ENCODE assay signal across 9 mouse cellular contexts in the genomic region with DNA sequence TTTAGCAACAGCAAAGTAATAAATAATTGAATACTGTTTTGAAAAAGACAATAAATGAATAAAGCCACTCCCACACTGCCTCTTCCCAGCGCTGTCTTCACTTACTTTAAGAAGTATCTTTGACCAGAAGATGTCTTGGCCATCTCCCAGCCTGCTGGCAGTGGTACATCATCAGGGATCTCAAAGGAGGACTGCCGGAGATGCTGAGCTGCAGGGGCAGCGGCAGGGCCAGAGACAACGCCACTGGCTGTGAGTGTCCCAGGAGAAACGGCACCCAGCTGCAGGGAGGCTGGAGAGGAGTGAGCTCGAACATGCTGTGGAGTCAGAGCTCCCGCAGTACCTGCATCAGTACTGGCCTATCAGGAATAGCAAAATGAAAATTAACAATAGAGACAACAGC. TPM values are rescaled to one million over a fixed set of nuclear protein-coding genes. Genes with fewer than 3 reads are reported as not detected.
DNase-seq lines count a peak whose midpoint lies in the region; ATAC-seq and TF ChIP-seq lines count a peak whose summit lies in the region.
"Had no signal": no experiment of that assay in that cellular context is flagged by ENCODE, and none has a peak within 500 bp of the region (broad histone marks: within the 10 kb centered on the region; RNA-seq: fewer than 3 reads in every experiment).

No protein-coding gene starts in this region.

- no peak overlapping the region for H3K9ac ChIP-seq in forebrain, postnatal 0 days
- no peak overlapping the region for H3K9ac ChIP-seq in midbrain, embryonic 14.5 days (replicated peaks; ENCODE audit: low read length)
- no peak overlapping the region for H3K9ac ChIP-seq in midbrain, embryonic 13.5 days (replicated peaks)
- no peak overlapping the region for H3K9ac ChIP-seq in neural tube, embryonic 14.5 days (replicated peaks; ENCODE audit: low read depth, low read length)

- no peak for DNase-seq in forebrain, embryonic 10.5 days (ENCODE audit: extremely low spot score, low spot score)
- no peak for DNase-seq in forebrain, postnatal 0 days
- DNase-seq in midbrain, embryonic 14.5 days: no peak
- DNase-seq in heart, postnatal 4 days: peak; percentile 18
- DNase-seq in thymus, adult 18-20 months: no peak
- no peak for DNase-seq in urinary bladder, adult 18-20 months (ENCODE audit: low spot score in 2 of 2)
- DNase-seq: B cell, adult 2 months had no signal

- H3K4me3 ChIP-seq in forebrain, embryonic 10.5 days: peak overlapping the region; percentile 27
- H3K4me3 ChIP-seq in forebrain, postnatal 0 days (ENCODE audit: low read depth, low read length): no peak overlapping the region
- H3K4me3 ChIP-seq in midbrain, embryonic 14.5 days (replicated peaks; ENCODE audit: low read depth, low read length): no peak overlapping the region
- H3K4me3 ChIP-seq in midbrain, embryonic 13.5 days (replicated peaks): no peak overlapping the region
- no peak overlapping the region for H3K4me3 ChIP-seq in neural tube, embryonic 14.5 days (ENCODE audit: low read depth, low read length)

- H3K4me1 ChIP-seq in forebrain, embryonic 10.5 days: peaks cover 48% of the 10 kb centered on the region
- no peaks in the 10 kb centered on the region for H3K4me1 ChIP-seq in forebrain, postnatal 0 days (ENCODE audit: insufficient read depth)
- H3K4me1 ChIP-seq in midbrain, embryonic 14.5 days (ENCODE audit: control insufficient read depth, insufficient read depth, low read length): peaks cover 7% of the 10 kb centered on the region; the same call in 1 of the 2 replicates
- H3K4me1 ChIP-seq in midbrain, embryonic 13.5 days (replicated peaks): peaks cover 28% of the 10 kb centered on the region
- H3K4me1 ChIP-seq in neural tube, embryonic 14.5 days (ENCODE audit: control insufficient read depth, insufficient read depth, low read length): peaks cover 4% of the 10 kb centered on the region; the same call in 1 of the 2 replicates

- no peak for TF ChIP-seq CTCF in forebrain, postnatal 0 days (IDR thresholded peaks at IDR 0.05; ENCODE audit: low read depth)

- no peaks in the 10 kb centered on the region for H3K27me3 ChIP-seq in forebrain, embryonic 10.5 days (ENCODE audit: poor library complexity, severe bottlenecking)
- peaks cover 10% of the 10 kb centered on the region; the same call in 1 of the 2 replicates for H3K27me3 ChIP-seq in forebrain, postnatal 0 days (ENCODE audit: insufficient read depth, low read length)
- H3K27me3 ChIP-seq in midbrain, embryonic 14.5 days (ENCODE audit: control insufficient read depth, insufficient read depth, low read length): 0 out of 2 replicates have a peak, but pooled peaks cover 8% of the 10 kb centered on the region
- H3K27me3 ChIP-seq in midbrain, embryonic 13.5 days: 0 out of 2 replicates have a peak, but pooled peaks cover 5% of the 10 kb centered on the region
- 0 out of 2 replicates have a peak, but pooled peaks cover 2% of the 10 kb centered on the region for H3K27me3 ChIP-seq in neural tube, embryonic 14.5 days (ENCODE audit: control insufficient read depth, insufficient read depth, low read length)

- no peak overlapping the region for H3K4me2 ChIP-seq in forebrain, postnatal 0 days (ENCODE audit: low read depth)
- 0 out of 2 replicates have a peak overlapping the region, but pooled peaks have one; percentile 19 for H3K4me2 ChIP-seq in midbrain, embryonic 14.5 days (ENCODE audit: low read length)
- no peak overlapping the region for H3K4me2 ChIP-seq in midbrain, embryonic 13.5 days (replicated peaks)
- peak overlapping the region; percentile 30; the same call in 1 of the 2 replicates for H3K4me2 ChIP-seq in neural tube, embryonic 14.5 days (ENCODE audit: low read depth, low read length)

- 66% methylated on average over 7 of the region's 7 CpGs for WGBS in forebrain, embryonic 10.5 days
- WGBS in forebrain, postnatal 0 days: 31% methylated on average over 7 of the region's 7 CpGs
- WGBS in midbrain, embryonic 14.5 days: 37% methylated on average over 7 of the region's 7 CpGs
- 45% methylated on average over 7 of the region's 7 CpGs for WGBS in midbrain, embryonic 13.5 days
- WGBS in neural tube, embryonic 14.5 days: 29% methylated on average over 7 of the region's 7 CpGs

- ATAC-seq in forebrain, postnatal 0 days: no peak
- ATAC-seq in midbrain, embryonic 14.5 days (ENCODE audit: low FRiP score, low TSS enrichment): no peak
- no peak for ATAC-seq in midbrain, embryonic 13.5 days
- ATAC-seq in neural tube, embryonic 14.5 days (ENCODE audit: low read depth): no peak

- H3K36me3 ChIP-seq in forebrain, embryonic 10.5 days (replicated peaks): peaks cover 52% of the 10 kb centered on the region
- H3K36me3 ChIP-seq in forebrain, postnatal 0 days (ENCODE audit: insufficient read depth): no peaks in the 10 kb centered on the region
- no peaks in the 10 kb centered on the region for H3K36me3 ChIP-seq in midbrain, embryonic 14.5 days (ENCODE audit: control insufficient read depth, insufficient read depth, low read length)
- no peaks in the 10 kb centered on the region for H3K36me3 ChIP-seq in midbrain, embryonic 13.5 days
- no peaks in the 10 kb centered on the region for H3K36me3 ChIP-seq in neural tube, embryonic 14.5 days (ENCODE audit: control insufficient read depth, insufficient read depth, low read length)

- no peak overlapping the region for H3K27ac ChIP-seq in forebrain, embryonic 10.5 days
- H3K27ac ChIP-seq in forebrain, postnatal 0 days (ENCODE audit: low read depth, low read length): no peak overlapping the region
- H3K27ac ChIP-seq in midbrain, embryonic 14.5 days (replicated peaks; ENCODE audit: low read depth, low read length): no peak overlapping the region
- no peak overlapping the region for H3K27ac ChIP-seq in midbrain, embryonic 13.5 days
- no peak overlapping the region for H3K27ac ChIP-seq in neural tube, embryonic 14.5 days (ENCODE audit: low read depth, low read length)

- no peaks in the 10 kb centered on the region for H3K9me3 ChIP-seq in forebrain, embryonic 10.5 days
- H3K9me3 ChIP-seq in forebrain, postnatal 0 days (ENCODE audit: low read length): no peaks in the 10 kb centered on the region
- H3K9me3 ChIP-seq in midbrain, embryonic 14.5 days (ENCODE audit: control insufficient read depth, low read length): no peaks in the 10 kb centered on the region
- H3K9me3 ChIP-seq in midbrain, embryonic 13.5 days: no peaks in the 10 kb centered on the region
- no peaks in the 10 kb centered on the region for H3K9me3 ChIP-seq in neural tube, embryonic 14.5 days (ENCODE audit: control insufficient read depth, low read length)

RNA-seq across cellular contexts. Expression of a gene that starts 3.0 kb away (rescaled TPM):
- 34.5 and 36.8 TPM in 2 replicates for polyA plus RNA-seq in forebrain, embryonic 10.5 days (2016; fragmentation: Nextera tagmentation; extraction: Ambion mirVana)
- 10.7 and 14.5 TPM in 2 replicates for total RNA-seq in forebrain, postnatal 0 days (2014; rRNA removed)
- polyA plus RNA-seq in forebrain, postnatal 0 days (2015; fragmentation: Nextera tagmentation; extraction: Ambion mirVana): 4.0 and 4.7 TPM in 2 replicates
- 5.9 and 7.8 TPM in 2 replicates for polyA plus RNA-seq in midbrain, embryonic 14.5 days (2014; fragmentation: Nextera tagmentation; extraction: Ambion mirVana)
- polyA plus RNA-seq in midbrain, embryonic 13.5 days (2015; fragmentation: Nextera tagmentation; extraction: Ambion mirVana): 9.9 and 13.1 TPM in 2 replicates
- 10 to 100 TPM; 64.7 to 69.2 TPM for total RNA-seq in heart, postnatal 4 days (2021)
- 4.4 and 8.0 TPM in 2 replicates for polyA plus RNA-seq in neural tube, embryonic 14.5 days (2014; fragmentation: Nextera tagmentation; extraction: Ambion mirVana)

RNA-seq across cellular contexts. Expression of a gene that starts 41.3 kb away (rescaled TPM):
- polyA plus RNA-seq in forebrain, embryonic 10.5 days (2016; fragmentation: Nextera tagmentation; extraction: Ambion mirVana): 18.5 and 19.4 TPM in 2 replicates
- 15.9 and 17.6 TPM in 2 replicates for total RNA-seq in forebrain, postnatal 0 days (2014; rRNA removed)
- 11.0 and 12.6 TPM in 2 replicates for polyA plus RNA-seq in forebrain, postnatal 0 days (2015; fragmentation: Nextera tagmentation; extraction: Ambion mirVana)
- 15.8 and 18.2 TPM in 2 replicates for polyA plus RNA-seq in midbrain, embryonic 14.5 days (2014; fragmentation: Nextera tagmentation; extraction: Ambion mirVana)
- 16.1 and 17.9 TPM in 2 replicates for polyA plus RNA-seq in midbrain, embryonic 13.5 days (2015; fragmentation: Nextera tagmentation; extraction: Ambion mirVana)
- 1 to 10 TPM; 1.2 to 1.5 TPM for total RNA-seq in heart, postnatal 4 days (2021)
- polyA plus RNA-seq in neural tube, embryonic 14.5 days (2014; fragmentation: Nextera tagmentation; extraction: Ambion mirVana): 16.0 and 17.4 TPM in 2 replicates

Comparison
In these comparisons a context has a peak if more than half of its experiments do, and no peak if none do; other contexts are left out.
1. H3K4me2 ChIP-seq: peak in midbrain, embryonic 14.5 days (single experiment) and neural tube, embryonic 14.5 days (single experiment); none in forebrain, postnatal 0 days (single experiment) and midbrain, embryonic 13.5 days (single experiment).